Mouse (Mus musculus) gastrocnemius, postnatal 25 days (tissue): Measurements from ENCODE around the gene 2900026A02Rik. TPM values are rescaled to one million over a fixed set of nuclear protein-coding genes. Genes with fewer than 3 reads are reported as not detected.
A peak's percentile ranks its signal among the peaks of the same experiment; 100 is the strongest.

Source experiments
- DNase-seq: peaks from one replicate; pipeline ENCODE4 v3.0.0; 2022
- total RNA-seq, 2 experiments: library from RNA; stranded (reverse); gene quantifications; 1 replicate in 1 of 2; 2 replicates in 1 of 2; pipeline ENCODE4 v1.2.3; 2021

The 2900026A02Rik gene
- total RNA-seq, 2 experiments from 2014 or later, result 25.7 to 28.0 TPM

DNA sequence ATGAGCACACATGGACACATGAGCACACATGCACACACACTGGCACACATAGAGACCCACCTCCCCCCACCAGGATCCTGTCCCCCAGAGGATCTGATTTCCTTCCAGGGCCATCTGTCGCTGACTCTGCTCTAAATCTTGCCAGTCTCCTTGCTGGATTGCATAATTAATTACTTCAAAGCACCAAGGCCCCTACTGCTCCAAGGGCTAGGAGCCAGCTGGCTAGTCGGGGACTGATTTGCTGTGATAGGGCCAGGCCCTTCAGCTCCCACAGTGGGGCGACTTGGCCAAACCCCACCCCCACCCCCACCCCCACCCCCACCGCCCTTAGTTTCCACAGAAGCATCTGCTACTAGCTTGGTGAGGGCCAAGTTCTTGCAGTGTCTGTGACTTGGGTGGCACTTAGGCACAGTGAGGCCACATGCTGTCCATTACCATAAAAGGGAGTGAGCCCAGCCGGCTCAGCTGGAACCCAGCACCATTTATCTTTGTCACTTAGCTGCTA is 179.4 kb downstream of the 2900026A02Rik start:
- peak; percentile 86 for DNase-seq

DNA sequence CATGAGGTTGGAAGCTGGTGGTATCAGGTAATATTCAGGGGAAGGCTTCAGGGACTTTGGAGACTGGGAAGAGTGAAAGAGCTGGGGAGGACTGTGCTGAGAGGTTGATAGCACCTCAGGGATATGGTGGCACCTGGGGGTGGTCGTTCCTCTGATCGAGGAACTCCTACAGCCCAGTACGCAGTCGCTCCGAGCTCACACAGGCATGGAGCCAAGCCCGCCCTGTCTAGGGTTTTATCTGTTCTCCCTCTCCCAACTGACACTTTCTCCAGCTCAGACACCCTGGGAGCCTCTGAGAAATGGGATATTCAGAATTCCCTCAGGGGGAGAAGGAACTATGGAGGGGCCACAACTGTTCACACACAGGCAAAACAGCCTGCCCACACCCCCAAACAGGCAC is 180.3 kb downstream of the 2900026A02Rik start:
- DNase-seq, result no peak

DNA sequence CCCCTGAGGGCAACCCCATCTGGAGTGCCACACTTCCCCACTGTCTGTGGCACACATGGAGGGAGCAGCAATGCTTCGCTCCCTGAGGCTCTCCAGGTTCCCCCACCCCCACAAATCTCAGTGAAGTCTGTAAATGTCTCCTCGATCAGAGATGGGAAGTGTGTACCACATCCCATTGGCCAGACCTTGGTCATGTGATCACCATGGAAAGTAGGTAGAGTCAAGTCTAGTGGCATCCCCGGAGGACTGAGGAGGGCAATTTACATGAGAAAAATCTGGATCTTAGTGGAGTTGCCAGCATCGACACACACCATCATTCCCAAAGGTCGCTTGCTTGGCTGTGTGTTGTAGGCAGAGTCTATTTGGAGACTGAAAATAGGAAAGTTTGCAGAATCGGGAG is 182.4 kb downstream of the 2900026A02Rik start:
- no peak for DNase-seq

Other genes with a start within 250 kb of the 2900026A02Rik start
- gene Grk3, start 205.4 kb downstream of the 2900026A02Rik start, total RNA-seq, result 1 to 10 TPM; 3.6 to 4.5 TPM
- not detected for gene Crybb2, start 151.1 kb downstream of the 2900026A02Rik start, total RNA-seq
- gene Crybb3, start 139.7 kb downstream of the 2900026A02Rik start, total RNA-seq, result 1 to 10 TPM in 1 of 2 experiments, under 1 TPM in 1; 0.62 to 1.5 TPM
- not detected for gene Tmem211, start 5.7 kb upstream of the 2900026A02Rik start, total RNA-seq
- under 1 TPM; 0.13 to 0.67 TPM for gene Sgsm1, start 89.5 kb upstream of the 2900026A02Rik start, total RNA-seq
- gene Aym1, start 136.1 kb upstream of the 2900026A02Rik start, total RNA-seq, result not detected